Mouse (Mus musculus): ENCODE results near the gene Zic5.

The Zic5 gene
- long read RNA-seq, experiment 1, result 0 reads
- long read RNA-seq, experiment 2, result 0 reads

- intact Hi-C loops (cut with DNase I), result loop anchor here (1.0 kb wide), 1 partner anchor 26 kb away; no protein-coding TSS in a partner anchor
These were observed at the start of gene Zic5 for GRCm38 (mm10) chr14:122464763-122465741. TSS of gene Zic5 (minus strand) at chr14:122465677.

GRCm38 (mm10) chr14:122513511-122514036 lies 48.1 kb upstream of the Zic5 start:
- intact Hi-C loops (cut with DNase I), result no loop called here

GRCm38 (mm10) chr14:122511519-122511918 lies 46.0 kb upstream of the Zic5 start:
- intact Hi-C loops (cut with DNase I), result no loop called here

- intact Hi-C loops (cut with DNase I), result no loop called here
These were observed 43.6 kb upstream of the Zic5 start for GRCm38 (mm10) chr14:122509058-122509457.

GRCm38 (mm10) chr14:122492015-122492414 lies 26.5 kb upstream of the Zic5 start:
- intact Hi-C loops (cut with DNase I), result no loop called here

GRCm38 (mm10) chr14:122491521-122491920 lies 26.0 kb upstream of the Zic5 start:
- intact Hi-C loops (cut with DNase I), result no loop called here

GRCm38 (mm10) chr14:122490441-122491328 lies 25.2 kb upstream of the Zic5 start, which contains the start of gene Gm10837:
TSS of gene Gm10837 (plus strand) at chr14:122490586.
- intact Hi-C loops (cut with DNase I), result no loop called here

- intact Hi-C loops (cut with DNase I), result no loop called here
These were observed 24.4 kb upstream of the Zic5 start for GRCm38 (mm10) chr14:122489686-122490414.

- intact Hi-C loops (cut with DNase I), result no loop called here
These were observed 23.6 kb upstream of the Zic5 start for GRCm38 (mm10) chr14:122489041-122489440.

- intact Hi-C loops (cut with DNase I), result no loop called here
These were observed 21.9 kb upstream of the Zic5 start for GRCm38 (mm10) chr14:122487366-122487765.

- intact Hi-C loops (cut with DNase I), result no loop called here
These were observed 21.1 kb upstream of the Zic5 start for GRCm38 (mm10) chr14:122486611-122487010.

- intact Hi-C loops (cut with DNase I), result no loop called here
These were observed 20.2 kb upstream of the Zic5 start for GRCm38 (mm10) chr14:122485635-122486181.

GRCm38 (mm10) chr14:122484844-122485551 lies 19.5 kb upstream of the Zic5 start:
- intact Hi-C loops (cut with DNase I), result no loop called here

- intact Hi-C loops (cut with DNase I), result no loop called here
These were observed 19.0 kb upstream of the Zic5 start for GRCm38 (mm10) chr14:122484458-122484843.

GRCm38 (mm10) chr14:122483556-122484421 lies 18.3 kb upstream of the Zic5 start:
- intact Hi-C loops (cut with DNase I), result no loop called here

GRCm38 (mm10) chr14:122483024-122483385 lies 17.5 kb upstream of the Zic5 start:
- intact Hi-C loops (cut with DNase I), result no loop called here

GRCm38 (mm10) chr14:122482081-122483023 lies 16.9 kb upstream of the Zic5 start:
- intact Hi-C loops (cut with DNase I), result no loop called here

GRCm38 (mm10) chr14:122481181-122481580 lies 15.7 kb upstream of the Zic5 start:
- intact Hi-C loops (cut with DNase I), result no loop called here
